Mouse (Mus musculus) left cerebral cortex, adult 6 months (tissue): ENCODE data around the gene Pth2r. TPM values are rescaled to one million over a fixed set of nuclear protein-coding genes. Genes with fewer than 3 reads are reported as not detected.

Experiments used
- long read RNA-seq, 2 experiments: library from polyadenylated mRNA; unstranded; transcript quantifications; one replicate each; pipeline ENCODE4 v2.0.0; 2019 to 2020
- polyA plus RNA-seq: library from polyadenylated mRNA; unstranded; fragments of <200 nt; fragmentation: Nextera tagmentation; gene quantifications from 2 replicates; pipeline ENCODE4 v1.2.3, GENCODE M21; 2021

Gene Pth2r
- 0.68 and 1.4 TPM in 2 replicates for polyA plus RNA-seq
- long read RNA-seq, experiment 1, partial matches to known transcripts: 0 of 6 reads
- long read RNA-seq, experiment 1, other reads (novel, unspliced or antisense): 2 of 6 reads
- long read RNA-seq, experiment 2, partial matches to known transcripts: 0 of 2 reads
- long read RNA-seq, experiment 2, other reads (novel, unspliced or antisense): 0 of 2 reads

DNA sequence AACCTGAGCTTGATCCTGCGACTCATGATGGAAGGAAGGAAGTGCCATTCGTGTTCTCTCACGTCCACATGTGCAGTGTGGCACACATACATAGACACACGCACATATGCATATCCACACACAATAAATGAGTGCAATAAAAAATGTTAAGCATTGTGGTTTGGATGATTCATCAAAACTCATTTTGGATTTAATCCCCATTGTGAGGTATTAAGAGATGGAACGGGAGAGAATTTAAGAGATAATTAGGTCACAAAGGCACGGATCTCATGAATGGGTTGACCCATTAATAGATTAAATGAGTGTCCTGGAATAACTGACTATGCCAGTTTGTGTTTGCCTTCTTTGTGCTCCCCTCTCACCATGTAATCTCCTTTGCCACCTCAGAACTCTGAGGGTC lies at the start of gene Pth2r:
Gene Pth2r, plus strand, starts transcription at position 301 of the 400 bp plus-strand sequence.

Other genes with a start within 250 kb of the Pth2r start
- gene Akr1cl, start 249.3 kb upstream of the Pth2r start, polyA plus RNA-seq: not detected in 2 replicates
- gene Cryge, start 230.9 kb upstream of the Pth2r start, polyA plus RNA-seq: not detected in 2 replicates
- gene Crygd, start 218.6 kb upstream of the Pth2r start, polyA plus RNA-seq: not detected in 2 replicates
- not detected in 2 replicates for gene Crygc, start 208.4 kb upstream of the Pth2r start, polyA plus RNA-seq
- not detected in 2 replicates for gene Crygb, start 199.8 kb upstream of the Pth2r start, polyA plus RNA-seq
- 0.83 and 1.0 TPM in 2 replicates for gene Cryga, start 178.7 kb upstream of the Pth2r start, polyA plus RNA-seq
- 0.53 and 0.70 TPM in 2 replicates for gene Gm28845, start 162.5 kb upstream of the Pth2r start, polyA plus RNA-seq
- 7.8 and 10.2 TPM in 2 replicates for gene D630023F18Rik, start 158.8 kb upstream of the Pth2r start, polyA plus RNA-seq
- 30.5 and 42.1 TPM in 2 replicates for gene Idh1, start 95.6 kb upstream of the Pth2r start, polyA plus RNA-seq
- 3.6 and 10.1 TPM in 2 replicates for gene Pikfyve, start 95.4 kb upstream of the Pth2r start, polyA plus RNA-seq